Mouse (Mus musculus) forebrain, postnatal 0 days (tissue): ENCODE results near the gene Gbp2b. TPM values are rescaled to one million over a fixed set of nuclear protein-coding genes. Genes with fewer than 3 reads are reported as not detected.
"Not testable (repeated sequence)": the region's sequence is repeated elsewhere in the genome, so short reads cannot be mapped to it uniquely, and the experiment has no call there.

Experiments used
- ATAC-seq: fragments of 200-750 bp; cut with Nextera tagmentation; 2 replicates; pipeline ENCODE4 v1.8.0; 2017; ENCODE audit warnings: mild to moderate bottlenecking, moderate library complexity
- DNase-seq: peaks from one replicate; pipeline ENCODE4 v3.0.0-alpha.2; 2015
- H3K27ac ChIP-seq: fragments of 300-500 bp; sonication (generic); 2 replicates; pipeline ENCODE4 v1.5.1; 2014; ENCODE audit warnings: low read depth, mild to moderate bottlenecking, antibody characterized with exemption, low read length, moderate library complexity, mixed read lengths
- H3K27me3 ChIP-seq: fragments of 300-500 bp; sonication (generic); 2 replicates; pipeline ENCODE4 v1.6.1; 2014; ENCODE audit warnings: mild to moderate bottlenecking, low read length, mixed read lengths; ENCODE audit not compliant: insufficient read depth
- H3K36me3 ChIP-seq: fragments of 300-500 bp; sonication (generic); 2 replicates; pipeline ENCODE4 v1.6.1; 2014; ENCODE audit warnings: mild to moderate bottlenecking, moderate library complexity; ENCODE audit not compliant: insufficient read depth
- H3K4me1 ChIP-seq: fragments of 300-500 bp; sonication (generic); 2 replicates; pipeline ENCODE4 v1.6.1; 2014; ENCODE audit warnings: antibody characterized with exemption; ENCODE audit not compliant: insufficient read depth
- H3K4me2 ChIP-seq: fragments of 300-500 bp; sonication (generic); 2 replicates; pipeline ENCODE4 v1.6.1; 2014; ENCODE audit warnings: low read depth, mild to moderate bottlenecking, moderate library complexity
- H3K4me3 ChIP-seq: fragments of 300-500 bp; sonication (generic); 2 replicates; pipeline ENCODE4 v1.5.1; 2014; ENCODE audit warnings: low read depth, low read length, mixed read lengths
- H3K9ac ChIP-seq: fragments of 300-500 bp; sonication (generic); 2 replicates; pipeline ENCODE4 v1.6.1; 2014; ENCODE audit warnings: mild to moderate bottlenecking
- H3K9me3 ChIP-seq: fragments of 300-500 bp; sonication (generic); 2 replicates; pipeline ENCODE4 v1.6.1; 2016; ENCODE audit warnings: low read length
- CTCF ChIP-seq: sonication (generic); IDR thresholded peaks from 2 replicates; pipeline ENCODE4 v1.5.1; 2016; ENCODE audit warnings: antibody characterized with exemption, control low read depth, low read depth
- WGBS: fragments of 180-500 bp; shearing (Covaris S2); extraction: QIAGEN DNeasy Blood & Tissue Kit; methylation state at CpG from one replicate; pipeline ENCODE4 v1.1.7; 2014; 5-methylcytosine and 5-hydroxymethylcytosine counted together
- polyA plus RNA-seq: library from polyadenylated mRNA; unstranded; fragments of >200 nt; fragmentation: Nextera tagmentation; extraction: Ambion mirVana; gene quantifications from 2 replicates; pipeline ENCODE4 v1.2.1, GENCODE M21; 2015
- total RNA-seq: library from RNA; depleted of rRNA; stranded (reverse); fragments of >200 nt; gene quantifications from 2 replicates; pipeline ENCODE4 v1.2.3, GENCODE M21; 2014

The Gbp2b gene
- total and polyA plus RNA-seq, 2 experiments from 2014 or later: not detected

DNA sequence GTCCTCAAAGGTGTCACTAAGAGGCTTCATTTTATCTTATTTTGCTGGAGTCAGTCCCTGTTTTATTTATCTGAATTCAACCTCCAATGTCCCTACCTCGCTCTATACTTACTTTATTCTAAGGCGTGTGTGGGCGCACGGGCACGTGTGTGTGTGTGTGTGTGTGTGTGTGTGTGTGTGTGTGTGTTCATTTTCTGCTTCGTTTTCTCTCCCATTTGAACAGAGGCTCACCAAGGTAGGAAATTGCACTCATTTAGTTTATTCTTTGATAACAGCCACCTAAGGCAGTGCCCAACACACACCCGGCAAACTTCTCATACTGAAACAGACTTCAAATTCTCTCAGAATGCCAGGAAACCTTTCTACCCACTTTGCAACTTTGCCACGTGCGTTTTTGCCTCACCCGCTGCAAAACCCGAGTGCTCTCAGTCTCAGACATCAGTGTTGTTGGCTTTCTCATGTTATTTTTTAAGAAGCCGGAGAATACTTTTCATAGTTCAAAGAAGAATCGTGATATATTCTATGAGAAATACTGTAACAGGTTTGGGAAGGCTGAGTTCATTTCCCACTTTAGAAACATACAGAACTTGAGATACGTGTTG lies 33.5 kb upstream of the Gbp2b start:
- Histone ChIP-seq H3K27me3 (no peaks in the 10 kb centered on the region), H3K9ac (no peak overlapping the region), H3K27ac (no peak overlapping the region), H3K4me1 (no peaks in the 10 kb centered on the region), H3K4me2 (no peak overlapping the region), H3K9me3 (no peaks in the 10 kb centered on the region), H3K4me3 (no peak overlapping the region), H3K36me3 (no peaks in the 10 kb centered on the region)
- 88% methylated on average over 14 of the region's 14 CpGs for WGBS
- TF ChIP-seq CTCF: no peak
- ATAC-seq: no peak
- DNase-seq: no peak

DNA sequence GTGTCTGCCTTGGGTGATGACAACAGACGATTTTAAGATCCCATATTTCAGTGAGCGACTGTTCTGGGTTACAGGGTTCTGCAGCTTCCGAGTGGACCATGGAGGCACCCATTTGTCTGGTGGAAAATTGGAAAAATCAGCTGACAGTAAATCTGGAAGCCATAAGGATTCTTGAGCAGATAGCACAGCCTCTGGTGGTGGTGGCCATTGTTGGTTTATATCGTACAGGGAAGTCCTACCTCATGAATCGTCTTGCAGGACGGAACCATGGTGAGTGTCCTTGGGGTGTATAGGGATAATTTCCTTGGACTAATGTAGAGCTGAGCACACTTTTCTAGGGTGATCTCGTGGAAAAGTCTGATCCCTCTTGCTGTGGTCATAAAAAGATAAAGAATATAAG lies 33.0 kb upstream of the Gbp2b start:
- TF ChIP-seq CTCF: no peak
- H3K27ac ChIP-seq: no peak overlapping the region
- no peaks in the 10 kb centered on the region for H3K9me3 ChIP-seq
- H3K4me3 ChIP-seq: no peak overlapping the region
- no peaks in the 10 kb centered on the region for H3K4me1 ChIP-seq
- H3K4me2 ChIP-seq: no peak overlapping the region
- no peak overlapping the region for H3K9ac ChIP-seq
- H3K27me3 ChIP-seq: no peaks in the 10 kb centered on the region
- 90% methylated on average over 7 of the region's 7 CpGs for WGBS
- DNase-seq: no peak
- no peaks in the 10 kb centered on the region for H3K36me3 ChIP-seq
- ATAC-seq: no peak

DNA sequence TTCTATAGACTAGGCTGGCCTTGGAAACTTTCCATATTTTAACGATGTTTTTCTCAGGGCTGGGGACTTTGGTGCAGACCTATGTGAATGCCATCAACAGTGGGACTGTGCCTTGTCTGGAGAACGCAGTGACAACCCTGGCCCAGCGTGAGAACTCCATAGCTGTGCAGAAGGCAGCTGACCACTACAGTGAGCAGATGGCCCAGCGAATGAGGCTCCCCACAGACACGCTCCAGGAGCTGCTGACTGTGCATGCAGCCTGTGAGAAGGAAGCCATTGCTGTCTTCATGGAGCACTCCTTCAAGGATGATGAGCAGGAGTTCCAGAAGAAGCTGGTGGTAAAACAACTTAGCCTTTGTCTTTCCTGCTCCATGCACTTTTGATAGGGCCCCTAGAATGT lies 27.2 kb upstream of the Gbp2b start:
- H3K27me3 ChIP-seq, ATAC-seq, H3K27ac ChIP-seq, H3K9ac ChIP-seq, H3K4me3 ChIP-seq, H3K4me1 ChIP-seq, H3K36me3 ChIP-seq, DNase-seq, H3K4me2 ChIP-seq, H3K9me3 ChIP-seq: not testable (repeated sequence)
- WGBS: 50% methylated on average over 5 of the region's 5 CpGs

DNA sequence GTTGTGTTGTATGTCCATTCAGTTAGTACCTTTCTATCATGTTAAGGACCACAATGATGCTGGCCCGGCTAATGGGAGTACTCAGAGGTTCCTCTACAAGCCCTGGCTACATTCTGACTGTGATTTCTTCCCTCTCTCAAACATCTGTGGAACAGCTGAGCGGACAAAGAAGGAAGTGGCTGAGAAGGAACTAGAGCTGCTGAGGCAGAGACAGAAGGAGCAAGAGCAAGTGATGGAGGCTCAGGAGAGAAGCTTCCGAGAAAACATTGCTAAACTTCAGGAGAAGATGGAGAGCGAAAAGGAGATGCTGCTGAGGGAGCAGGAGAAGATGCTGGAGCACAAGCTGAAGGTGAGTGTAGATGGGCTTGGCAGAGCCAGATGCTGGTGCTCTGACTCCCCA lies 23.9 kb upstream of the Gbp2b start:
- no peaks in the 10 kb centered on the region for H3K4me1 ChIP-seq
- no peaks in the 10 kb centered on the region for H3K36me3 ChIP-seq
- no peaks in the 10 kb centered on the region for H3K27me3 ChIP-seq
- H3K9me3 ChIP-seq: no peaks in the 10 kb centered on the region
- H3K4me2 ChIP-seq: no peak overlapping the region
- H3K4me3 ChIP-seq: no peak overlapping the region
- no peak overlapping the region for H3K9ac ChIP-seq
- DNase-seq: no peak
- 93% methylated on average over 4 of the region's 4 CpGs for WGBS
- no peak for TF ChIP-seq CTCF
- no peak for ATAC-seq
- no peak overlapping the region for H3K27ac ChIP-seq

DNA sequence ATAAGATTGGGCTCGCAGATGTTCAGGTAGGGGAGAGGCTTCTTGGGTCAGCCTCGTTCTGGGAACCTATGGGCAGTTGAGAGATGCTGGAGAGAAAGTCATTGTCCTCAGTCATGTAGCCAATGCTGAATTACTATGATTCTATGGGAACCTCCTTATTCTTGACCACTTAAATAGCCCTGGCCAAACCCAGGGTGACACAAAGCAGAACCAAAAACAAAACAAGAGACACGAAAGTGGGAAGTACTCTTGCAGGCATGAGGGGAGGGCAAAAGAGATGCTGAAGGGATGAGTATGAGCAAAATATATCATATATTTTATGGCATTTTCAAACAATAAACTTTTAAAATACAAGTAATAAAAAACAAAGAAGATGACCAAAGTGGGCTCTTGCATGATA lies 17.5 kb upstream of the Gbp2b start:
- Histone ChIP-seq H3K36me3 (no peaks in the 10 kb centered on the region), H3K4me2 (no peak overlapping the region), H3K27me3 (no peaks in the 10 kb centered on the region), H3K4me1 (no peaks in the 10 kb centered on the region), H3K9ac (no peak overlapping the region), H3K9me3 (no peaks in the 10 kb centered on the region), H3K4me3 (no peak overlapping the region), H3K27ac (no peak overlapping the region)
- 81% methylated on average over 3 of the region's 3 CpGs for WGBS
- ATAC-seq: no peak
- no peak for TF ChIP-seq CTCF
- DNase-seq: no peak

DNA sequence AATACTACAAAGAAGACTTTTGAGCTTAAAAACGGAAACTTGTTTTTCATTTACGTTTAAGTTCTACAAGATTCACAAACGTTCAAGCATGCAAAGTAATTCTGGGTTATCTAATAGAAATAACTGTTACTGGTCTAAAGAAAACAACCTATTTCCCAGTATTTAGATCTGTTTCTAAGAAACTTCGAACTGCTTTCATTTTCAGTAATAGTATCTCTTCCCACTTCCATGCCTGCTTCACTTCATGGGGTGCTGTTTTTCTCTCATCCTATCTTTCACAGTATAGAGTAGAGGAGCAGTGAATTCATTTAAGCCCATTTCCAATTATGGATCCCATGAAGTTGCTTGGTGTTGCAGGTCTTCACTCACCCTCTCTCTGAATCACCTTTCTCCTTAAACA lies 16.3 kb upstream of the Gbp2b start:
- H3K9ac ChIP-seq: no peak overlapping the region
- WGBS: 90% methylated on average over 4 of the region's 4 CpGs
- no peaks in the 10 kb centered on the region for H3K27me3 ChIP-seq
- H3K36me3 ChIP-seq: no peaks in the 10 kb centered on the region
- ATAC-seq: no peak
- H3K9me3 ChIP-seq: no peaks in the 10 kb centered on the region
- H3K4me2 ChIP-seq: no peak overlapping the region
- no peak overlapping the region for H3K4me3 ChIP-seq
- DNase-seq: no peak
- no peaks in the 10 kb centered on the region for H3K4me1 ChIP-seq
- H3K27ac ChIP-seq: no peak overlapping the region
- TF ChIP-seq CTCF: no peak

DNA sequence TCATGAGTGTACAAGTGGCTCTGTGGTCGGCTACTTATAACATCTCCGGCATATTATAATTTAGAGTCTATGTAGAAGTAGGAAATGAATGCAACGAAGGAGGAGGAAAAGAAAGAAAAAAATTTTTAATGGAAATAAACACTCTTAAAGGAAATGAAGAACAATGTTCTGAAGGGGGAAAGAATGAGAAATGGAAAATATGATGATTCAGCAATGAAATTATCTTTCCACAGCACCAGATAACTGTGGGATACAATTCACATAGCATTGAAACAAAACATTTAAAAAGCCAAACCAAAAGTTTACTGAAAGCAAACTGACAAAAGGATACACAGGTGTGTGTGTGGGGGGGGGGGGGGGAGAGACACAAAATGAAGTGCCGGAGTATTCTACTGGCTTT lies 11.6 kb upstream of the Gbp2b start:
- WGBS: 93% methylated on average over 4 of the region's 4 CpGs
- no peak for TF ChIP-seq CTCF
- no peak overlapping the region for H3K4me2 ChIP-seq
- H3K9ac ChIP-seq: no peak overlapping the region
- ATAC-seq (no peak), DNase-seq (no peak)
- H3K27ac ChIP-seq: no peak overlapping the region
- H3K4me1 ChIP-seq: no peaks in the 10 kb centered on the region
- no peaks in the 10 kb centered on the region for H3K9me3 ChIP-seq
- no peaks in the 10 kb centered on the region for H3K36me3 ChIP-seq
- H3K4me3 ChIP-seq: no peak overlapping the region
- no peaks in the 10 kb centered on the region for H3K27me3 ChIP-seq

DNA sequence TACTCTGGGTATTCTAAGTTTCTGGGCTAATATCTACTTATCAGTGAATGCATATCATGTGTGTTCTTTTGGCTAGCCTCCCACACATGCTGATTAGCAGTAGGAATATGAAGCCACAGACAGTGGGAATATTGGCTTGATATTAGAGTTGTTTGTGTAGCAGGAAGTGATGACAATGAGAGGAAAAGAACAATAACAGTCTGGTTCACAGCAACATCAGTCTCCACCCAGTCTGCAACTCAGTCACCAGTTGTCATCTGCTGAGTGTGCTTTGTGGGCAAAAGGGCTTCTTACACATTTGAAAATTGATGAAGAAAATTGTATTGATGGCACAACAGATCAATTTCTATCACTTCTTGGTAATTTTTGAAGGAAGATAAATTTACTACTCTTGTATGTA lies 7.3 kb upstream of the Gbp2b start:
- no peak for ATAC-seq
- no peak for DNase-seq
- no peak overlapping the region for H3K9ac ChIP-seq

More for the DNA sequence above, 7.3 kb upstream of the Gbp2b start:
- Histone ChIP-seq H3K36me3 (no peaks in the 10 kb centered on the region), H3K4me3 (no peak overlapping the region), H3K4me1 (no peaks in the 10 kb centered on the region), H3K9me3 (no peaks in the 10 kb centered on the region), H3K27ac (no peak overlapping the region), H3K27me3 (no peaks in the 10 kb centered on the region), H3K4me2 (no peak overlapping the region)
- no peak for TF ChIP-seq CTCF
